Mouse (Mus musculus) kidney, adult 8-10 months (tissue): ENCODE data around the gene Gfod2.

Experiments used
- DNase-seq, 2 experiments: peaks; one replicate each; pipeline ENCODE4 v3.0.0; 2022

Gfod2 gene

GRCm38 (mm10) chr8:105702001-105702401 lies 56.5 kb downstream of the Gfod2 start:
- no peak for DNase-seq

GRCm38 (mm10) chr8:105700966-105701824 lies 57.3 kb downstream of the Gfod2 start, which contains the start of the genes Acd and Pard6a:
Gene Acd, minus strand, starts transcription at chr8:105701102.
Gene Pard6a, plus strand, starts transcription at chr8:105701148.
- peak; percentile 94 to 96 for DNase-seq

- DNase-seq: no peak
These were observed 57.9 kb downstream of the Gfod2 start for GRCm38 (mm10) chr8:105700566-105700965.

GRCm38 (mm10) chr8:105699488-105700215 lies 58.8 kb downstream of the Gfod2 start:
- DNase-seq: no peak

GRCm38 (mm10) chr8:105698734-105699133 lies 59.7 kb downstream of the Gfod2 start:
- DNase-seq: no peak

GRCm38 (mm10) chr8:105697196-105697780 lies 61.2 kb downstream of the Gfod2 start:
- no peak for DNase-seq

- no peak for DNase-seq
These were observed 63.2 kb downstream of the Gfod2 start for GRCm38 (mm10) chr8:105695080-105695780.

GRCm38 (mm10) chr8:105694051-105694799 lies 64.2 kb downstream of the Gfod2 start:
- no peak for DNase-seq

GRCm38 (mm10) chr8:105693648-105694047 lies 64.8 kb downstream of the Gfod2 start:
- DNase-seq: peak; percentile 45 to 63

GRCm38 (mm10) chr8:105692449-105693182 lies 65.8 kb downstream of the Gfod2 start:
- DNase-seq: no peak

- DNase-seq: no peak
These were observed 67.5 kb downstream of the Gfod2 start for GRCm38 (mm10) chr8:105690978-105691377.

- no peak for DNase-seq
These were observed 68.5 kb downstream of the Gfod2 start for GRCm38 (mm10) chr8:105689983-105690360.

GRCm38 (mm10) chr8:105689256-105689982 lies 69.0 kb downstream of the Gfod2 start:
- DNase-seq: no peak

- DNase-seq: no peak
These were observed 70.2 kb downstream of the Gfod2 start for GRCm38 (mm10) chr8:105688242-105688752.

- no peak for DNase-seq
These were observed 71.0 kb downstream of the Gfod2 start for GRCm38 (mm10) chr8:105687512-105687911.

GRCm38 (mm10) chr8:105686551-105686950 lies 71.9 kb downstream of the Gfod2 start:
- no peak for DNase-seq

GRCm38 (mm10) chr8:105685796-105686308 lies 72.6 kb downstream of the Gfod2 start, which contains the start of gene Carmil2:
Gene Carmil2, plus strand, starts transcription at chr8:105686274.
- DNase-seq: peak; percentile 39 to 65

GRCm38 (mm10) chr8:105685325-105685724 lies 73.1 kb downstream of the Gfod2 start:
- DNase-seq: no peak

GRCm38 (mm10) chr8:105677891-105678290 lies 80.6 kb downstream of the Gfod2 start:
- no peak for DNase-seq
